Mouse (Mus musculus) kidney, embryonic 16.5 days (tissue): ENCODE measurements around the gene Acer2. TPM values are rescaled to one million over a fixed set of nuclear protein-coding genes. Genes with fewer than 3 reads are reported as not detected.
A peak's percentile ranks its signal among the peaks of the same experiment; 100 is the strongest.

Experiments
- ATAC-seq: fragments of 200-750 bp; cut with Nextera tagmentation; 2 replicates; pipeline ENCODE4 v1.8.0; 2017; ENCODE audit warnings: moderate TSS enrichment; ENCODE audit not compliant: low FRiP score, low TSS enrichment
- H3K27ac ChIP-seq: fragments of 300-500 bp; sonication (generic); 2 replicates; pipeline ENCODE4 v1.5.1; 2014; ENCODE audit warnings: low read length
- H3K27me3 ChIP-seq: fragments of 300-500 bp; sonication (generic); 2 replicates; pipeline ENCODE4 v1.6.1; 2014; ENCODE audit warnings: low read length, control low read depth, mixed read lengths; ENCODE audit not compliant: insufficient read depth
- H3K36me3 ChIP-seq: fragments of 300-500 bp; sonication (generic); 2 replicates; pipeline ENCODE4 v1.6.1; 2014; ENCODE audit warnings: low read length, control low read depth, mixed read lengths; ENCODE audit not compliant: insufficient read depth
- H3K4me1 ChIP-seq: fragments of 300-500 bp; sonication (generic); 2 replicates; pipeline ENCODE4 v1.6.1; 2014; ENCODE audit warnings: low read length, control low read depth, mixed read lengths; ENCODE audit not compliant: insufficient read depth
- H3K4me2 ChIP-seq: fragments of 300-500 bp; sonication (generic); replicated peaks from 2 replicates; pipeline ENCODE4 v1.6.1; 2014; ENCODE audit warnings: low read depth, low read length
- H3K4me3 ChIP-seq: fragments of 300-500 bp; sonication (generic); 2 replicates; pipeline ENCODE4 v1.5.1; 2014; ENCODE audit warnings: mild to moderate bottlenecking, low read length
- H3K9ac ChIP-seq: fragments of 300-500 bp; sonication (generic); replicated peaks from 2 replicates; pipeline ENCODE4 v1.6.1; 2014; ENCODE audit warnings: low read length
- H3K9me3 ChIP-seq: fragments of 300-500 bp; sonication (generic); 2 replicates; pipeline ENCODE4 v1.6.1; 2016; ENCODE audit warnings: low read length, control low read depth
- WGBS: fragments of 180-500 bp; shearing (Covaris S2); extraction: QIAGEN DNeasy Blood & Tissue Kit; methylation state at CpG from one replicate; pipeline ENCODE4 v1.1.7; 2014; 5-methylcytosine and 5-hydroxymethylcytosine counted together
- polyA plus RNA-seq: library from polyadenylated mRNA; unstranded; fragments of >200 nt; fragmentation: Nextera tagmentation; extraction: Ambion mirVana; gene quantifications from 2 replicates; pipeline ENCODE4 v1.2.1, GENCODE M21; 2015

The Acer2 gene
- polyA plus RNA-seq, 1 experiment from 2014 or later, result 42.3 TPM

DNA sequence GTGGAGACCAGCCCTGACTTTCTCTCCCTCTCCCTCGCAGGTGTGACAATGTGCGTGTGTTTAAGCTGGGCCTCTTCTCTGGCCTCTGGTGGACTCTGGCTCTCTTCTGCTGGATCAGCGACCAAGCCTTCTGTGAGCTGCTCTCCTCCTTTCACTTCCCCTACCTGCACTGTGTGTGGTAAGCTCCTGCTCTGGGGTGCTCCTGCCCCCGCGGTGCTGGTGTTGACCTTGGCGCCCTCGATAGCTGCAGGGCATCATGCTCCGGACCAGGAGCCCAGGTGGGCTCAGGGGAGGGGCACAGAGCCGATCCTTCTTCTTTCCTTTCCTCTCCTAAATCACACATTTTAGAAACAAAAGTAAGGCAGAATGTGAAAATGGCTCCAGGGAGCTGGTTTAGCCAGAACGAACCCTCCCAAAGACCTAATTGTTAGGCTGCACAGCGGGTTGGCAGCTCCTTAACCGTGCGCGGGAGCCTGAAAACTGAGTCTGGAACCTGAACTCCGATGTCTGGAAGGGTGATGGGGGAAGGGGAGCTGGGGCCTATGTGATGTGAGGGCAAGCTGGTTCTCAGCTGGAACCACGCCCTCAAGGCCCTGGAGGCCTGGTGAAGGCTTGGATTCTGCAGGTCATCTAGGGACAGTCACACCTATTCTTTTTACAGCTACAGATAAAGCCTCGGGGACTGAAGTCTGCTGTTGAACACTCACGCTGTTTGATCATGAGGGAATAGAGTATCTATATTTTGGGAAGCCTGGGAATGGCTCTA lies 37.6 kb downstream of the Acer2 start:
- ATAC-seq, result peak; percentile 65
- Histone ChIP-seq H3K27me3 (no peaks in the 10 kb centered on the region), H3K9ac (peak overlapping the region; percentile 44), H3K4me2 (peak overlapping the region; percentile 24; the same call in 1 of the 2 replicates), H3K9me3 (0 out of 2 replicates have a peak, but pooled peaks cover 6% of the 10 kb centered on the region), H3K4me1 (peaks cover 10% of the 10 kb centered on the region), H3K36me3 (0 out of 2 replicates have a peak, but pooled peaks cover 5% of the 10 kb centered on the region), H3K4me3 (no peak overlapping the region), H3K27ac (no peak overlapping the region)
- 22% methylated on average over 18 of the region's 18 CpGs for WGBS

- Histone ChIP-seq H3K27me3 (no peaks in the 10 kb centered on the region), H3K4me3 (no peak overlapping the region), H3K9me3 (0 out of 2 replicates have a peak, but pooled peaks cover 6% of the 10 kb centered on the region), H3K36me3 (0 out of 2 replicates have a peak, but pooled peaks cover 5% of the 10 kb centered on the region), H3K4me2 (no peak overlapping the region), H3K4me1 (peaks cover 10% of the 10 kb centered on the region), H3K27ac (no peak overlapping the region), H3K9ac (no peak overlapping the region)
- ATAC-seq, result no peak
- WGBS, result 82% methylated on average over 7 of the region's 7 CpGs
Measured at GRCm38 (mm10) chr4:86912757-86913156, 38.6 kb downstream of the Acer2 start.

DNA sequence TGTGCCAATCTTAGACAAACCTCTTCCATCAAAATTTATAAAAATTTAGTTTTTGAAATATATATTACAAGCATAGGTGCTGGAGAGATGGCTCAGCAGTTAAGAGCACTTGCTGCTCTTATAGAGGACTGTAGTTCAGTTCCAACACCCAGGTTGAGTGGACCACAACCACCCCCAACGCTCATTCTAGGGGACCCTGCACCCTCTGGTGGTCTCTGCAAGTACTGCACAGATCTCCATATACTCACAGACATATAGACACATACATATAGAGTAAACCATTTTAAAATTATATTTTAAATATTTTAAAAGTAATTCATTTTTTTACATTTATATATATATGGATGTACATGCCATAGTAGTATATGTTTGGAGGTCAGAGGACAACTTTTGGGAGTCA lies 41.9 kb downstream of the Acer2 start:
- Histone ChIP-seq H3K9me3 (no peaks in the 10 kb centered on the region), H3K4me3 (no peak overlapping the region), H3K36me3 (no peaks in the 10 kb centered on the region), H3K27me3 (no peaks in the 10 kb centered on the region), H3K4me2 (no peak overlapping the region), H3K4me1 (peaks cover 10% of the 10 kb centered on the region), H3K9ac (no peak overlapping the region), H3K27ac (no peak overlapping the region)
- no peak for ATAC-seq
- WGBS, result 59% methylated on average over 1 of the region's 1 CpGs

GRCm38 (mm10) chr4:86923476-86924055 lies 49.4 kb downstream of the Acer2 start:
- no peak overlapping the region for H3K4me3 ChIP-seq
- ATAC-seq, result no peak
- 93% methylated on average over 3 of the region's 3 CpGs for WGBS
- no peaks in the 10 kb centered on the region for H3K36me3 ChIP-seq
- H3K4me2 ChIP-seq, result no peak overlapping the region
- no peaks in the 10 kb centered on the region for H3K27me3 ChIP-seq
- no peaks in the 10 kb centered on the region for H3K9me3 ChIP-seq
- H3K27ac ChIP-seq, result no peak overlapping the region
- H3K9ac ChIP-seq, result no peak overlapping the region
- 0 out of 2 replicates have a peak, but pooled peaks cover 3% of the 10 kb centered on the region for H3K4me1 ChIP-seq

- 9% methylated on average over 9 of the region's 9 CpGs for WGBS
- Histone ChIP-seq H3K27ac (no peak overlapping the region), H3K27me3 (no peaks in the 10 kb centered on the region), H3K4me1 (0 out of 2 replicates have a peak, but pooled peaks cover 3% of the 10 kb centered on the region), H3K4me2 (peak overlapping the region; percentile 36; the same call in 1 of the 2 replicates), H3K9ac (peak overlapping the region; percentile 41; the same call in 1 of the 2 replicates), H3K9me3 (no peaks in the 10 kb centered on the region), H3K36me3 (no peaks in the 10 kb centered on the region), H3K4me3 (no peak overlapping the region)
- ATAC-seq, result 0 out of 2 replicates have a peak, but pooled peaks have one; percentile 43
Measured at GRCm38 (mm10) chr4:86924804-86925458, 50.7 kb downstream of the Acer2 start.

DNA sequence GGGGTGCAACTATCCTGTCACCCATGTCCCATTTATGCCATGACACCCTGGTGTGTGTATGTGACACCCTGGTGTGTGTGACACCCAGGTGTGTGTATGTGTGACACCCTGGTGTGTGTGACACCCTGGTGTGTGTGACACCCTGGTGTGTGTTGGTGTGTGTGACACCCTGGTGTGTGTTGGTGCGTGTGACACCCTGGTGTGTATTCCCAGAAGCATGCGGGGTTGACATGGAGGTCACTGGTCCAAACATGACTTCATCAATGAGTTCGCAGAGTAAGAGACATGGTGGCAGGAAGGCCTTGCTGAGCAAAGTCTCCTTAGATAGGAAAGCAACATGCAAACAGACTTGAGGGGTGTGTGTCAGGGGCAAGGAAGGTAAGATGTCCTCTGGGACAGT lies 52.8 kb downstream of the Acer2 start:
- no peaks in the 10 kb centered on the region for H3K36me3 ChIP-seq
- H3K4me1 ChIP-seq, result 0 out of 2 replicates have a peak, but pooled peaks cover 3% of the 10 kb centered on the region
- WGBS, result 71% methylated on average over 3 of the region's 3 CpGs
- no peak overlapping the region for H3K4me2 ChIP-seq
- H3K9me3 ChIP-seq, result no peaks in the 10 kb centered on the region
- no peaks in the 10 kb centered on the region for H3K27me3 ChIP-seq
- H3K9ac ChIP-seq, result no peak overlapping the region
- no peak for ATAC-seq
- H3K4me3 ChIP-seq, result no peak overlapping the region
- no peak overlapping the region for H3K27ac ChIP-seq

GRCm38 (mm10) chr4:86930101-86930635 lies 56.0 kb downstream of the Acer2 start:
- Histone ChIP-seq H3K36me3 (peaks cover 8% of the 10 kb centered on the region), H3K4me3 (peak overlapping the region; percentile 58), H3K4me2 (peak overlapping the region; percentile 66), H3K9me3 (no peaks in the 10 kb centered on the region), H3K9ac (no peak overlapping the region), H3K27me3 (no peaks in the 10 kb centered on the region), H3K27ac (no peak overlapping the region), H3K4me1 (no peaks in the 10 kb centered on the region)
- 87% methylated on average over 7 of the region's 7 CpGs for WGBS
- ATAC-seq, result 0 out of 2 replicates have a peak, but pooled peaks have one; percentile 47

DNA sequence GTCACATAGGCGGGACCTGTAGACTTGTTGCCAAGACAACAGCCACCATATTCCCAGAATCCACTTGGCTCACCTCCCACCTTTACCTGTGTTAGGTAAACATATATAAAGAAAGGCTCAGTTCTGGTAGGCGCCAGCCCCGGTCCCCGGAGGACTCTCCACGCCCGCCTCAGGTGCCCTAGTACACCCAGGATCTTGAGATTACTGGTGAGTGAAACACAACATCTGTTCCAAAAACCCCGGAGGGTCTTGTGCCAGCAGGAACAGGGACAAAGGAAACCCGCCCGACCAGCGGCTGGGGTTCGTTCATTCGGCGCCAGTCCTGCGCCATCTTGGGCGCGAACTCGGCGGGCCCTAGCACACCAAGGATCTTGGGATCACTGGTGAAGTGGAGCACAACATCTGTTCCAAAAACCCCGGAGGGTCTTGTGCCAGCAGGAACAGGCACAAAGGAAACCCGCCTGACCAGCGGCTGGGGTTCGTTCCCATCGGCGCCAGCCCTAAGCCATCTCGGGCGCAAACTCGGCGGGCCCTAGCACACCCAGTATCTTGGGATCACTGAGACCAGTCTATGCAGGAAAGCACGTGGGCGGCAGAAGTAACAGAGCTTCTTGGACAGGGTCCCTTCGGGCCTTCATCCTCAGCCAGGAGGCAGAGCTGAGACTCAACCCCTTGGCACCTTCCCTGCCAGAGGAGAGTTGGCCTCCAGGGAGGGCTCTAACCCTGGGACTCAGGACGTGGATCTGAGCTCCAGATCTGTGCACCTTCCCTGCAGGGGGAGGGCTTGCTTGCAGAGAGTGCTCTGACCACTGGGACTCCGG lies 56.6 kb downstream of the Acer2 start:
- Histone ChIP-seq H3K27ac (peak overlapping the region; percentile 78), H3K9me3 (no peaks in the 10 kb centered on the region), H3K4me1 (no peaks in the 10 kb centered on the region), H3K9ac (peak overlapping the region; percentile 83), H3K4me3 (peak overlapping the region; percentile 58), H3K27me3 (no peaks in the 10 kb centered on the region), H3K36me3 (peaks cover 8% of the 10 kb centered on the region), H3K4me2 (peak overlapping the region; percentile 66)
- ATAC-seq, result peak; percentile 82
- WGBS, result 6% methylated on average over 33 of the region's 33 CpGs

- Histone ChIP-seq H3K4me2 (no peak overlapping the region), H3K9ac (no peak overlapping the region), H3K9me3 (no peaks in the 10 kb centered on the region), H3K27me3 (no peaks in the 10 kb centered on the region), H3K36me3 (peaks cover 8% of the 10 kb centered on the region), H3K27ac (no peak overlapping the region), H3K4me3 (no peak overlapping the region), H3K4me1 (no peaks in the 10 kb centered on the region)
- ATAC-seq, result no peak
- WGBS, result 88% methylated on average over 6 of the region's 6 CpGs
Measured at GRCm38 (mm10) chr4:86933026-86933425, 58.8 kb downstream of the Acer2 start.
